Comparison of ENCODE assay signal across 24 mouse cellular contexts in the genomic region with DNA sequence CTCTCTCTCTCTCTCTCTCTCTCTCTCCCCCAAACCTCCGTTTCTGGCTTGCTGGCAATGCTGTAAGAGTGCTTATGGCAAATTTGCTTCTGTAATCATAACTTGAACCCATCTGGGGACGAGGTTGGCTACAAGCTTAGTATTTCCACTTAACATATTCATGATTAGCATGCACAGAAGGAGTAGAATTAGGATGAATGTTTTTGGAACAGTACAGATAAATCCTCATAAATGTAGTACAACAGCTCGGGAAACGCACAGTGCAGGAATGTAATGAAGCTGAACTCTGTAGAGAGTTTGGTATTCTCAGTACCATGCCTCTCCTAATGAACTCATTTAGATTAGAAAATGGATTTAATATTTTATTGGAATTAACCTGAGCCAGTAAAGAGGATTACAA.
DNase-seq lines count a peak whose midpoint lies in the region; ATAC-seq lines count a peak whose summit lies in the region.
"Had no signal": no experiment of that assay in that cellular context is flagged by ENCODE, and none has a peak within 500 bp of the region (broad histone marks: within the 10 kb centered on the region; RNA-seq: fewer than 3 reads in every experiment).

No protein-coding gene starts in this region.

- WGBS in forebrain, embryonic 13.5 days = 68% methylated on average over 4 of the region's 4 CpGs
- 78% methylated on average over 4 of the region's 4 CpGs for WGBS in forebrain, embryonic 10.5 days
- WGBS in hindbrain, embryonic 14.5 days = 65% methylated on average over 4 of the region's 4 CpGs
- WGBS in hindbrain, embryonic 12.5 days = 74% methylated on average over 4 of the region's 4 CpGs
- 49% methylated on average over 4 of the region's 4 CpGs for WGBS in midbrain, embryonic 14.5 days
- 79% methylated on average over 4 of the region's 4 CpGs for WGBS in midbrain, embryonic 11.5 days
- 33% methylated on average over 4 of the region's 4 CpGs for WGBS in forebrain, embryonic 16.5 days

- no peaks in the 10 kb centered on the region for H3K36me3 ChIP-seq in forebrain, embryonic 13.5 days (ENCODE audit: poor library complexity, severe bottlenecking)
- H3K36me3 ChIP-seq in forebrain, embryonic 10.5 days (replicated peaks) = no peaks in the 10 kb centered on the region
- H3K36me3 ChIP-seq in hindbrain, embryonic 14.5 days (replicated peaks; ENCODE audit: control insufficient read depth, insufficient read depth) = no peaks in the 10 kb centered on the region
- H3K36me3 ChIP-seq in hindbrain, embryonic 12.5 days = no peaks in the 10 kb centered on the region
- no peaks in the 10 kb centered on the region for H3K36me3 ChIP-seq in midbrain, embryonic 14.5 days (ENCODE audit: control insufficient read depth, insufficient read depth, low read length)
- H3K36me3 ChIP-seq in midbrain, embryonic 11.5 days (ENCODE audit: control insufficient read depth, insufficient read depth, low read length) = no peaks in the 10 kb centered on the region
- no peaks in the 10 kb centered on the region for H3K36me3 ChIP-seq in forebrain, embryonic 16.5 days (ENCODE audit: control insufficient read depth, insufficient read depth)
- H3K36me3 ChIP-seq: limb, embryonic 12.5 days; lung, embryonic 15.5 days; midbrain, embryonic 12.5 days; neural tube, embryonic 12.5 days; stomach, embryonic 15.5 days had no signal

- DNase-seq in forebrain, embryonic 10.5 days (ENCODE audit: extremely low spot score, low spot score) = no peak
- DNase-seq in hindbrain, embryonic 14.5 days (ENCODE audit: low spot score) = no peak
- peak; percentile 25 for DNase-seq in midbrain, embryonic 14.5 days
- no peak for DNase-seq in midbrain, embryonic 11.5 days (ENCODE audit: low spot score, missing footprints)
- no peak for DNase-seq in kidney, adult 8-10 months
- DNase-seq: adrenal gland, adult 8-10 months; cerebellum, adult 11 months; cerebellum, adult 9-10 months; cerebellum, postnatal 36 days; gastrocnemius, postnatal 10 days; kidney, postnatal 25 days; right cerebral cortex, postnatal 25 days had no signal

- no peak overlapping the region for H3K4me3 ChIP-seq in forebrain, embryonic 13.5 days
- no peak overlapping the region for H3K4me3 ChIP-seq in forebrain, embryonic 10.5 days
- no peak overlapping the region for H3K4me3 ChIP-seq in hindbrain, embryonic 14.5 days (replicated peaks; ENCODE audit: low read length)
- no peak overlapping the region for H3K4me3 ChIP-seq in hindbrain, embryonic 12.5 days
- no peak overlapping the region for H3K4me3 ChIP-seq in midbrain, embryonic 14.5 days (replicated peaks; ENCODE audit: low read depth, low read length)
- H3K4me3 ChIP-seq in midbrain, embryonic 11.5 days (ENCODE audit: low read depth, low read length) = no peak overlapping the region
- no peak overlapping the region for H3K4me3 ChIP-seq in forebrain, embryonic 16.5 days (replicated peaks; ENCODE audit: low read length)
- H3K4me3 ChIP-seq: limb, embryonic 12.5 days; lung, embryonic 15.5 days; midbrain, embryonic 12.5 days; myocyte; neural tube, embryonic 12.5 days; stomach, embryonic 15.5 days had no signal

- peak; percentile 45; the same call in 1 of the 2 replicates for ATAC-seq in forebrain, embryonic 13.5 days
- peak; percentile 74; the same call in 1 of the 2 replicates for ATAC-seq in hindbrain, embryonic 14.5 days (ENCODE audit: low FRiP score)
- no peak for ATAC-seq in hindbrain, embryonic 12.5 days (ENCODE audit: low FRiP score)
- ATAC-seq in midbrain, embryonic 14.5 days (ENCODE audit: low FRiP score, low TSS enrichment) = no peak
- no peak for ATAC-seq in midbrain, embryonic 11.5 days (ENCODE audit: low FRiP score)
- ATAC-seq in forebrain, embryonic 16.5 days = peak; percentile 77
- ATAC-seq: intestine, postnatal 0 days had no signal

- no peak overlapping the region for H3K27ac ChIP-seq in forebrain, embryonic 13.5 days
- H3K27ac ChIP-seq in forebrain, embryonic 10.5 days = no peak overlapping the region
- no peak overlapping the region for H3K27ac ChIP-seq in hindbrain, embryonic 14.5 days
- H3K27ac ChIP-seq in hindbrain, embryonic 12.5 days = no peak overlapping the region
- H3K27ac ChIP-seq in midbrain, embryonic 14.5 days (replicated peaks; ENCODE audit: low read depth, low read length) = no peak overlapping the region
- H3K27ac ChIP-seq in midbrain, embryonic 11.5 days (ENCODE audit: low read depth, low read length) = no peak overlapping the region
- no peak overlapping the region for H3K27ac ChIP-seq in forebrain, embryonic 16.5 days (ENCODE audit: low read length)
- H3K27ac ChIP-seq: limb, embryonic 12.5 days; lung, embryonic 15.5 days; midbrain, embryonic 12.5 days; neural tube, embryonic 12.5 days; stomach, embryonic 15.5 days had no signal

- no peaks in the 10 kb centered on the region for H3K4me1 ChIP-seq in forebrain, embryonic 13.5 days
- no peaks in the 10 kb centered on the region for H3K4me1 ChIP-seq in forebrain, embryonic 10.5 days
- no peaks in the 10 kb centered on the region for H3K4me1 ChIP-seq in hindbrain, embryonic 14.5 days (replicated peaks; ENCODE audit: control insufficient read depth, insufficient read depth, low read length)
- H3K4me1 ChIP-seq in hindbrain, embryonic 12.5 days = no peaks in the 10 kb centered on the region
- no peaks in the 10 kb centered on the region for H3K4me1 ChIP-seq in midbrain, embryonic 14.5 days (ENCODE audit: control insufficient read depth, insufficient read depth, low read length)
- no peaks in the 10 kb centered on the region for H3K4me1 ChIP-seq in midbrain, embryonic 11.5 days (ENCODE audit: control insufficient read depth, insufficient read depth, low read length)
- H3K4me1 ChIP-seq in forebrain, embryonic 16.5 days (replicated peaks; ENCODE audit: control insufficient read depth, insufficient read depth, low read length) = no peaks in the 10 kb centered on the region
- H3K4me1 ChIP-seq: limb, embryonic 12.5 days; lung, embryonic 15.5 days; midbrain, embryonic 12.5 days; neural tube, embryonic 12.5 days; stomach, embryonic 15.5 days had no signal

- no peak overlapping the region for H3K9ac ChIP-seq in forebrain, embryonic 13.5 days
- no peak overlapping the region for H3K9ac ChIP-seq in hindbrain, embryonic 14.5 days
- H3K9ac ChIP-seq in hindbrain, embryonic 12.5 days = no peak overlapping the region
- H3K9ac ChIP-seq in midbrain, embryonic 14.5 days (replicated peaks; ENCODE audit: low read length) = no peak overlapping the region
- H3K9ac ChIP-seq in midbrain, embryonic 11.5 days (ENCODE audit: low read length) = no peak overlapping the region
- no peak overlapping the region for H3K9ac ChIP-seq in forebrain, embryonic 16.5 days (replicated peaks; ENCODE audit: low read depth, low read length)
- H3K9ac ChIP-seq: limb, embryonic 12.5 days; lung, embryonic 15.5 days; midbrain, embryonic 12.5 days; neural tube, embryonic 12.5 days; stomach, embryonic 15.5 days had no signal

- H3K9me3 ChIP-seq in forebrain, embryonic 13.5 days (replicated peaks) = no peaks in the 10 kb centered on the region
- H3K9me3 ChIP-seq in forebrain, embryonic 10.5 days = no peaks in the 10 kb centered on the region
- no peaks in the 10 kb centered on the region for H3K9me3 ChIP-seq in hindbrain, embryonic 14.5 days (ENCODE audit: control insufficient read depth, low read length)
- no peaks in the 10 kb centered on the region for H3K9me3 ChIP-seq in hindbrain, embryonic 12.5 days (replicated peaks)
- no peaks in the 10 kb centered on the region for H3K9me3 ChIP-seq in midbrain, embryonic 14.5 days (ENCODE audit: control insufficient read depth, low read length)
- no peaks in the 10 kb centered on the region for H3K9me3 ChIP-seq in midbrain, embryonic 11.5 days (ENCODE audit: control insufficient read depth, low read length)
- H3K9me3 ChIP-seq in forebrain, embryonic 16.5 days (ENCODE audit: control insufficient read depth, low read length) = no peaks in the 10 kb centered on the region
- H3K9me3 ChIP-seq: limb, embryonic 12.5 days; lung, embryonic 15.5 days; midbrain, embryonic 12.5 days; neural tube, embryonic 12.5 days; stomach, embryonic 15.5 days had no signal

- H3K27me3 ChIP-seq in forebrain, embryonic 13.5 days = no peaks in the 10 kb centered on the region
- H3K27me3 ChIP-seq in forebrain, embryonic 10.5 days (ENCODE audit: poor library complexity, severe bottlenecking) = no peaks in the 10 kb centered on the region
- no peaks in the 10 kb centered on the region for H3K27me3 ChIP-seq in hindbrain, embryonic 14.5 days (ENCODE audit: control insufficient read depth, insufficient read depth, low read length)
- H3K27me3 ChIP-seq in hindbrain, embryonic 12.5 days = no peaks in the 10 kb centered on the region
- no peaks in the 10 kb centered on the region for H3K27me3 ChIP-seq in midbrain, embryonic 14.5 days (ENCODE audit: control insufficient read depth, insufficient read depth, low read length)
- H3K27me3 ChIP-seq in midbrain, embryonic 11.5 days (ENCODE audit: control insufficient read depth, insufficient read depth, low read length) = no peaks in the 10 kb centered on the region
- no peaks in the 10 kb centered on the region for H3K27me3 ChIP-seq in forebrain, embryonic 16.5 days (replicated peaks; ENCODE audit: control insufficient read depth, insufficient read depth, low read length)
- H3K27me3 ChIP-seq: CH12.LX; limb, embryonic 12.5 days; lung, embryonic 15.5 days; midbrain, embryonic 12.5 days; neural tube, embryonic 12.5 days; stomach, embryonic 15.5 days had no signal

- no peak overlapping the region for H3K4me2 ChIP-seq in forebrain, embryonic 13.5 days
- no peak overlapping the region for H3K4me2 ChIP-seq in hindbrain, embryonic 14.5 days (replicated peaks)
- no peak overlapping the region for H3K4me2 ChIP-seq in hindbrain, embryonic 12.5 days (replicated peaks)
- no peak overlapping the region for H3K4me2 ChIP-seq in midbrain, embryonic 14.5 days (ENCODE audit: low read length)
- no peak overlapping the region for H3K4me2 ChIP-seq in midbrain, embryonic 11.5 days
- no peak overlapping the region for H3K4me2 ChIP-seq in forebrain, embryonic 16.5 days (ENCODE audit: low read length)
- H3K4me2 ChIP-seq: limb, embryonic 12.5 days; liver, embryonic 11.5 days; lung, embryonic 15.5 days; midbrain, embryonic 12.5 days; neural tube, embryonic 12.5 days; stomach, embryonic 15.5 days had no signal

Comparison
In these comparisons a context has a peak if more than half of its experiments do, and no peak if none do; other contexts are left out.
1. ATAC-seq: peak in forebrain, embryonic 13.5 days (single experiment), hindbrain, embryonic 14.5 days (single experiment) and forebrain, embryonic 16.5 days (single experiment); none in hindbrain, embryonic 12.5 days (single experiment), midbrain, embryonic 14.5 days (single experiment) and midbrain, embryonic 11.5 days (single experiment).